Mouse (Mus musculus) left cerebral cortex, postnatal 14 days (tissue): ENCODE data around the gene Cbx7. TPM values are rescaled to one million over a fixed set of nuclear protein-coding genes. Genes with fewer than 3 reads are reported as not detected.
"Not testable (repeated sequence)": the region's sequence is repeated elsewhere in the genome, so short reads cannot be mapped to it uniquely, and the experiment has no call there.

Experiments
- DNase-seq, 2 experiments: peaks; one replicate each; pipeline ENCODE4 v3.0.0; 2021 to 2022; ENCODE audit warnings: low spot score in 2 of 2, mixed read lengths in 1 of 2
- intact Hi-C: fragments of 180-260 bp; cut with DNase I; formaldehyde crosslinking; loops from one replicate; pipeline ENCODE4 v1.15.1; 2025
- total RNA-seq, 2 experiments: library from RNA; stranded (reverse); gene quantifications; 2 replicates each; pipeline ENCODE4 v1.2.3; 2021

Cbx7 gene
- total RNA-seq, 2 experiments from 2014 or later: 9.9 to 11.9 TPM

DNA sequence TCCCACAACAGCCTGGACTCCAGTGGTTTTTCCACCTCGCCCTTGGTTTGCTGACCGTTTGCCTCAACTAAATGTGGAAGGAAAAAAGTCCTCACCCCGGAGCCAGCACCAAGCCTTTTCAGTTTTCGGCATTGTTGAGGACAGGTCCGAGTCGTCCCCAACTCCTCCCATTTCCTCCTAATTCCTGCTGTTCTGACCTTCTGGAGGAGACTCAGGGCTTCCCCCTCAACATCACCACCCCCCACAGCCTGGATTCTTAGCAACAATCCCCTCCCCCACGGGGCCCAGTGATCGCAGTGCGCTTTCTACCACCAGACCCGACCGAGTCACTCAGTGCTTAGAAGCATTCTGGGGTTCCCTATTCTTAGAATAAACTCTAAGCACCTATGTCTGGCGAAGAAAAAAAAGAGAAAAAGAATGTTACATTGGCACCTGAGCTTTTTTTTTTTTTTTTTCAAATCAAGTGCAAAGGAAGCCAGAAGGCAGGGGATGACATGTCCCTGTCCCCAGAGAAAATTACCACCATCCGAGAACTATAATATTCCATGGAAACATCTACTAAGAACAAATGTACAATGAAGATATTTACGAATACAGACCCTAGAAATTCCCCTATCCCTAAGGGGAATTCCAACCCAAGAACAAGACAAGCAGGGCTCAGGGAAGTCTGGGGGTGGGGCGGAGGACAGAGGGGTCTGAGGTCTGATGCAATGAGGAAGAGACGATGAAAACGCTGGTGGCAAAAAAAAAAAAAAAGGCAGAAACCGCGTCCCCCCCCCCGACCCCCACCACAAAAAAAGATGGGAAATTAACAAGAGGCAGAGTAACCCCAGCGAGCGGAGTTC, 37.0 kb downstream of the Cbx7 start:
- intact Hi-C loops: loop anchor here (5.0 kb wide), 1 partner anchor 102 kb away; the partner anchor contains the start of genes Cbx6 and Npcd
- DNase-seq: no peak

DNA sequence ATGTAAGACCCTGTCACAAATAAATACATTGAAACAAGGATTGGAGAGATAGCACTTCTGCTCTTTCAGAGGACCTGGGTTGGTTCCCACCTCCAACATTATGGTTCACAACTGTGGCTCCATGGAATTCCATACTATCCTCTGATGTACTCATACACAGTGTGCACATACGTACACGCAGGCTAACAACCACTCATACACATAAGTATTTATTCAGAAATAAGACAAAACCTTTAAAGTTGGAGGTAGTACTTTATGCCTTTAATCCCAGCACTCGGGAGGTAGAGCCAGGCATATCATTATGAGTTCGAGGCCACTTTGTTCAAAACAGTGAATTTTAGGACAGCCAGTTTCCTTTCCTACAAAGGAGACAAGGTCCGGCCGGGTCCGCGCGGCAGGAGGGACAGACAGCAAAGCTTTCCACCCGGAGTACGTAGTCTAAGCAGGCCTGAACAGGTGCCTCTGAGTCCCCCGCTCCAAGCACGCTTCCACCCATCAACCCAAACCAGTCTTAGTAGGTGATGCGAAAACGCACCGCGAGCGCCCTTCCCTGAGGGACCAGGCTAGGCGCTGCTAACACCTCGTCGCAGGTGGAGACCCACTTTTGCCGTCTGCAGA, 37.8 kb downstream of the Cbx7 start:
- intact Hi-C loops: loop anchor here (5.0 kb wide), 1 partner anchor 101 kb away; the partner anchor contains the start of genes Cbx6 and Npcd
- DNase-seq: no peak

DNA sequence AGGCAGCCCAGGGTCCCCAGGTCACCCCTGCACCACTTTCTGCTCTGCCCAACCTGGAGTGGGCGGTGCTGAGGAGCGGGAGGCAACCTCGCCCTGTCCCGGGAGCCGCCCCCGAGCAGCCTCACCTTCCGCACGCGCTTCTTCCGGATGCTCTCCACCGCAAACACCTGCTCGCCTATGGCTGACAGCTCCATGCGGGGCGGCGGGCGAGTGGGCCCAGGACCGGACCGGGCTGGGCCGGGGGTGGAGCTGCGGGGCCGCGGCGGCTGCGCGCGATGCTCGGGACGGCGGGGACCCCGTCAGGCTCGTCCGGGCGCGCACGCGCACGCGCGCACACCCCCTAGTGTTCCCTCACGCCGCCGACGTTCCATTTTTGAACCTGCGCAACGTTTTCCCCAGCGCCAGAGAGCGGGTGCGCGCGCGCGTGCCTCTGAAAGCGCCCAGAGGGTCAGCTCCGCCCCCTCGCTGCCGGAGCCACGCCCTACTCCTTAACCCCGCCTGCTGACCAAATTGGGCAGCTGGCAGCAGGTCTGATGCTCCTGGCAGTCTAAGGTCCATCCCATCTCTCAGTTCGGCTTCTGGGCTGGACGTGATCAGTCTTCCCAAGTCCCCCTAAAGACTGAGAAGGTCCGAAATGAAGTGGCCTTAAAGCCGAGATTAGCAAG, 38.5 kb downstream of the Cbx7 start:
- intact Hi-C loops: loop anchor here (5.0 kb wide), 1 partner anchor 100 kb away; the partner anchor contains the start of genes Cbx6 and Npcd
- DNase-seq: peak; percentile 79 to 87

DNA sequence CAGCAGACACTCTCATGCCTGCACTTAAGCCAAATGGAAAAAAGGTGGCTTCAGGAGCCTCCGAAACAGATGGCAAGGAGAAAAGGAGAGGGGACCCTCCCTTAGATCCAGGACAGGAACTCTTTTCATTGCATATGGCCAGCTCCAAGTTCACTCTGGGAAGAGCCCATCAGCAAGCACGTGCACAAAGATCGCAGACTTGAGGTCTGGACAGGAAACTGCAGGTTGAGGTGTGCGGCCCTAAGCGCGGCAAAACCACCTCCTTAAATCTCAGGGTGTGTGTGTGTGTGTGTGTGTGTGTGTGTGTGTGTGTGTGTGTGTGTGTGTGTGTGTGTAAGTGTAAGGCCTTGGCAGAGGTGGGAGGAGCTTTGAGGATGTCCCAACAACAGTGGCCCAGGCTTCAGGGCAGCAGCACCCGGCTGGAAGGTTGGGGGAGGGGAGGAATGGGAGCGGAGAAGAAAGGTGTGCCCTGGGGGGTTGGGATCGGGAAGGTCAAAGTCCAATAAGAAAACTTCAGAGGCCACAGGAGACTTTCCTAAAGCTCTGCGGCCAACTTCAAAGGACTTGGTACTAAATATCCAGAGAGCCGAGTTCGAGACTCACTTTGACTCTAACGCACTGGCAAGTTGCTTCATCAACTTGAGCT, 39.3 kb downstream of the Cbx7 start:
- intact Hi-C loops: loop anchor here (5.0 kb wide), 1 partner anchor 99 kb away; the partner anchor contains the start of genes Cbx6 and Npcd
- no peak for DNase-seq

DNA sequence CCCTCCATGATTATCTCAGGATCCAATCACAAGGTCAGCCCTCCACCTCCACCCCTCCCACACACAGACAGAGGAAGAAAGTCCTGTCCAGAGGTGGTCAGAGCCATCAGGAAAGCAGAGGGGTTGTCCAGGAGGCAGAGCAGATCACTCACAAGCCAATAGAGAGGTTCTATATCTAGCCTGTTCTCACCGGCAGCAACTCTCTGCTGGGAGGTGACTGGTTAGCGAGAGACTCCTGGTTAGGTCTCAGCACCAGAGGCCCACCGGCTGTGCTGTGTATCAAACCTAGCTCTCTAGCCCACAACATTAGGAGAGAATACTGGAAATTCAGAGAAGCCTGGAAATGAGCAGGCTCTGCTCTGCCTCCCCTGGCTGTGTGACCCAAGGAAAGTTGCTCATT, 41.2 kb downstream of the Cbx7 start:
- intact Hi-C loops: loop anchor here (5.0 kb wide), 1 partner anchor 97 kb away; the partner anchor contains the start of genes Cbx6 and Npcd
- no peak for DNase-seq

DNA sequence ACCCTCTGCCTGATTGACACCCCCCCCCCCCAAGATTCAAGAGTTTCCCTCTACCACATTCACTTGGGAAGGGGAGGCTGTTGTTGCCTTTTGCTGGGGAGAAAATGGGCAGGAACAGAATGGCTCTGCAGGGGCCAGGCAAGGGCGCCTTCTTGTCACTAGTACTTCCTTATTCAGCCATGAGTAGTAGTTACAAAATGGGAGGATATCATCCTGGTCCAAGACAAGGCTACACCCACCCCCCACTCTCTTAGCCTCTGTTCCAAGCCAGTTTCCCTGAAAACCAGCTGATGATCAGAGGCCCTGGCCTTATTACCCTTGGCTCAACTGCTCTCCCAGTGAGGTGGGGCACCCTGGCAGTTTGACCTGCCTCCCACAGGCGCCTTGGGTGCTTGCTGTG, 42.2 kb downstream of the Cbx7 start:
- intact Hi-C loops: no loop called here
- no peak for DNase-seq

DNA sequence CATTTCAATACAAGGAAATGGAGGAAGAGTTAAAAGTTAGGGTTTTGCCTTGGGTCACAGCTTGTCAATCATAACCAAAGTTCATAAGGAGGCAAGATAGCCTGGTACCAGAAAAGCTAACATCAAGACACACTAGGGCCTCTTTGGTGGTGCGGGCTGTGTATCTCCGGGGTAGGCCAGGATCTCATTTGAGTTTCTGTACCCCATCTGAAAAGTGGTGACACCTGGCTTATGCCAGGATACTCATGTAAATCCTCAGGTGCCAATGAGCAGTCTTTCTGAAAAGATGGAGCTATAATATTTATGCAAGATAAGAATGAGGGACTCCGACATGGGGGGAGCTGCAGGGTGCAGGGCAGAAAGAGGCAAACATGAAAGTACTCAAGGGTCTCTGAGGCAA, 42.6 kb downstream of the Cbx7 start:
- DNase-seq: no peak
- intact Hi-C loops: no loop called here

DNA sequence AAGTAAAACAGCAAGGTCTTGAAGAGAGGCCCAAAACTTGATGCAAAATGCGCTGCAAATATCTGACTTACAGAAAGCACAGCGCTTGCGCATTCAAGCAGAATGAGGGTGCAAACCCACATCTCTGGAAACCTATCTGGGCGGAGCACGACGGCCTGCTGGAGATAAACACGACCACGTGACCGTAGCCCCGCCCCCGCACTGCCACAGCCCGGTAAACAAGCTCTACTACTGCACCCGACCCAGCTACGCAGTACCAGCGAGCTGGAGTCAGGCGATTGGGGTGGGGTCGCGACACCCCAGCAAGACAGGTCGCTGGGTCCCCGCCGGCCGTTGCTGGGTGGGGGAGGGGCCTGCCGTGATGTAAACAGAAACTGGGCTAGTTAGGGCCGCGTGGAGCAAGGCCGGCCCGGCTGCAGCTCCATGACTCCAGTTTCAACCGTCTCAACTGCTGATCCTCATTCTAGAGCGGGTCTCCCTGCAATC, 43.2 kb downstream of the Cbx7 start:
- peak; percentile 89 to 96 for DNase-seq
- intact Hi-C loops: no loop called here

DNA sequence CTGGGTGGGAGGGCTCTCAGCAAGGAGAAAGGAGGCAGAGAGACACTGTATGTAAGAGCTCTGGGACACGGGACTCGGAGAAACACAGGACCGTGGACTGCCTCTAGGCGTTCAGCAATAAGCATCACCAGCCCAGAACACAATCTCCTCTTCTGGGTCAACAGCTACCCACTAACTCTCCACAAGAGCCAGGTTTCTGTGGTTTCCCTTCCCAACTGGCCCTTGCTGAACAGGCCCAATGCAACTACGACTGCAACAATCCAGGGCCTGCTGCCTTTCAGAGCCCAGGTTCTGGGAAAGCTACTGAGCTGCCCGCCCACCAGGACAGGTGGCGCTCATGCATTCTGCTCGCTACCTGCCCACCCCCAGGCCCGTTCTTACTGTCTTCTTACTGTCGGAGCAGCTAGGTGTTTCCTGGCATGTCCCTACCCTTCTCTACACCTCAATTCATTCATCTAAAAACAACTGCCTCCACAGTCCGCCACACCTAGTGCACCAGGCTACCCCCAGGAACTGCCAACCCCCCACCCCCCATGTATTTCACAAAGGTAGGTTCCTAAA, 44.0 kb downstream of the Cbx7 start:
- no peak for DNase-seq
- intact Hi-C loops: no loop called here

DNA sequence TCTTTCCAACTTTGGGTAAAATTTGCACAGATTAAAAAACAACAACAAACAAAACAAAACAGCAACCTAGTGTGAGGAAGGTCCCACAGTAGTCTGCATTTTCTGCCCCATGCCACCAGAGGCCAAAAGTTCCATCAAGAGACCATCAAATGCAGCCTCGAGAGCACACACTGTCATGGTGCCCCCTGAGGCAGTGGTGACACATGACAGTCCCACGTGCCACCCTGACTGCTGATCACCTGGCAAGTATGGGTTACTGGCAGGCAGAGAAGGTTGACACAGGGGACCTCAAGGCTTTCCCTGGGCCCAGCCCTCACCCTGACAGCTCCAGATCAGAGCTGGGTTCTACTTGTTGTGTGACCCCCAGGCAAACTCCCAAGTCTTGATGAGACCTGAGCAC, 51.1 kb downstream of the Cbx7 start:
- intact Hi-C loops: no loop called here
- DNase-seq: no peak

DNA sequence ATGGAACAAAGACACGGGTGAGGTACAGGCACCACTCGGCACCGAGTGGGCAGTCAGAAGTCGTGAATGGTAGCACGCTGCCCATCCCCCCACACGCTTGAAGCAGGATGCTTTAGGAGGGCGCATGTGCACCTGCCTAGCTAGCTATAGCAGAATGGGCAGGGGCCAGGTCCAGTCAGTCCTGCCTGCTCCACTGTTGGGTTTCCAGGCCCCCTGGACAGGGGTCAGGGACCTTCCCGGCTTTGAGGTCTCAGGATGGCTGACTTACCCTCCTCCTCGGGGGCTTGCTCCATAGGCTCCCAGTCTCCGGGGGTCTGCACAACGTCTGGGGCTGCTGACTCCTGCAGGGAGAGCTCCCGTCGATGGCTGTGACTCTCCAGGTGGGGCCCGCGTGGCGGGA, 52.4 kb downstream of the Cbx7 start:
- intact Hi-C loops: no loop called here
- DNase-seq: no peak

DNA sequence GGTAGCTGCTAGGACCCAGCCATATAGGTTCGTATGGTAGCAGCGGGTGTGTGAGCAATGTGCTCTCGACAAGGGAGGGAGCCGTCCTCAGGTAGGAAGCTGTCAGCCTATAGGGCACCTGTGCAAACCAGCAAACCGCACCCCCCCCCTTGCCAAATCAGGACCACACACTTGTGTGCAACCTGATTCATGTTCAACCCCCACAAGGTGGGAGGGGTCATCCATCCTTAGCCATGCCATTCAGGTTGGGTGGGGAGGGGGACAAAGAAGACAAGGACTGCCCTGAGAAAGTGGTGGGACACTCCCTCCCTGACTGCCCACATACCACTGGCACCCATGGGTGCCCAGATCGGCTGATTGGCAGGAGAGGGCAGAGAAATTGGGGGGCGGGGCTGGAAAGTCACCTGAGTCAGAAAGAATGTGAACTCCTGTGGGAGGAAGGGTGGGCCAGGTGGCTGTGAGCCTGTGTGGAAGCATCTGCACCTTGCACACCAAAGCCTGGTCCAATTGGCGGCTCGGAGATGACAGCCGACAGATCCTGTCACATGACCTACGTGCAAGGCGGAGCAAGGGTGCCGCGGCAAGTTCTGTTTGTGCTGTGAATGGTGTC, 53.7 kb downstream of the Cbx7 start:
- intact Hi-C loops: no loop called here
- DNase-seq: no peak

DNA sequence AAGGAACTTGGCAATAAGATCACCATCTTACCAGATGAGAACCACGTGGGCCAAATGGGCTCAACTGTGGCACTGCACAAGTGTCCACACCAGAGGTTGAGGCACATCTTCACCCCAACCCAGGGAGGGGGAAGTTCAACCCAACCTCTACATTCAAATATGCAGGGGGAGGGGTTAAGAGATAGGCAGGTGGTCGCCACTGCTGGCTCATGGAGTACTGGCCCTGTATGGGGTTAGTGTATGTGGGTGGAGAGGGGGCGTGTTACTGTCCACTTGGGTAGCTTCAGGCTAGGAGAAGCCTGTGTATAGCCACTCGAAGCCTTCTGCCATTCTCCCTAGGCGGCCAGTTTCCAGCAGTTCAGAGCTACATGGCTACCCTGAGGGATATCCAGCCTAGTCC, 54.8 kb downstream of the Cbx7 start:
- intact Hi-C loops: no loop called here
- DNase-seq: no peak

DNA sequence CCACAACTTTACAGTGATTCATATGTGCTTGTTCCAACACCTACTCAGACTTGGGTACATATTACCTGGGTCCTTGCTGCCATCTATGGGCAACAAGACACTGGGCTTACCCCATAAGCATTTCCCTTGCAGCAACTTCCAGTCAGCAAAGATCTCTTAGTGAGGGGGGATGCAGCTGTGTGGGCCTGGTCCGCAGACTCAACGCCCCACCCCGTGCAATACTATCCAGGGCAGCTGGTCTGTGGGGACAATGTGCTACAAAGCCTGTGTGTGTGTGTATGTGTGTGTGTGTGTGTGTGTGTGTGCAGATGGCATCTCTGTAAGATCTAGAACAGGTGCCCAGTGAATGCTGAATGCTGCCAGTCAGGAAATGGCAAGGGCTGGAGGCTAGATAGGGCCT, 56.6 kb downstream of the Cbx7 start:
- DNase-seq: peak; percentile 42 to 80
- intact Hi-C loops: loop anchor here (5.0 kb wide), 1 partner anchor 162 kb away; no protein-coding TSS in a partner anchor

DNA sequence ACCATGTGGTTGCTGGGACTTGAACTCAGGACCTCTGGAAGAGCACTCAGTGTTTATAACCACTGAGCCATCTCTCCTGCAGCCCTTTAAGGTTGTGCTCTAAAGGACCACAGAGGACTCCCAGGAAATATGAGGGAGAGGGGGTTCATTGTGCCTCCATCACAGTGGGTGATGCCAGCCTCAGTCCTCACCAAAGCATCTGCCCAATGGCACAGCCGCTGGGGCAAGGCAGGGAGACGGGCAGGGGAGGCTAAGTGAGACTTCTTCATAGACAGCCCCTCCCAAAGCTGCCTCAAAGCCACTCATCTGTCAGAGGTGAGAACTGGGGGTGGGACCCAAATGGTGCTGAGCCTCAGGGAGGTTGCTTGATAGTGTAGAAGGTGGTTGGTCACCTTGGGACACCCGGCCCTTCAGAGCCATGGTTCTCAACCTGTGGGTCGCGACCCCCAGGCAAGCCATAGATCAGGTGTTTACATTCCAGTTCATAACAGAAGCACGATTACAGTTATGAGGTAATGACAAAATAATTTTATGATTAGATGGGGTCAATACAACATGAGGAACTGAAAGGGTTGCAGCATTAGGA, 57.1 kb downstream of the Cbx7 start:
- intact Hi-C loops: loop anchor here (5.0 kb wide), 1 partner anchor 162 kb away; no protein-coding TSS in a partner anchor
- no peak for DNase-seq

DNA sequence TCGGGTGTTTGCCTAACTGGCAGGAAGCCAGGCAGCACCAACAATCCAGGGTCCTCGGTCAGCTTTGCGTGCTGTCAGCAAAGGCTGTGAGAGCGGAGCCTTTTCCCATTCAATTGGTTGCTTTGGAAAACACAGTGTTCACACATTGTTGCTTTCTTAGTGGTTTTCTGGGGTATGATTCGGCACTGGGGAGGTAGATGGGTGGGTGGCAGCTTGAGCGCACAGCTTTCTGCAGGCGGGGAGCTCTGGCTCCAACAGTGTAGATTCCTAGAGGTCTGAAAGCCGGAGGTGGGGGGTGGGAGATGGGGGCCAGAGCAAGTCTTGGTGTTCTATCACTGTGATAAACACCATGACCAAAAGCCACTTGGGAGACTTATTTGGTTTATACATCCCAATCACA, 59.6 kb downstream of the Cbx7 start:
- intact Hi-C loops: loop anchor here (5.0 kb wide), 1 partner anchor 159 kb away; no protein-coding TSS in a partner anchor
- DNase-seq: no peak

DNA sequence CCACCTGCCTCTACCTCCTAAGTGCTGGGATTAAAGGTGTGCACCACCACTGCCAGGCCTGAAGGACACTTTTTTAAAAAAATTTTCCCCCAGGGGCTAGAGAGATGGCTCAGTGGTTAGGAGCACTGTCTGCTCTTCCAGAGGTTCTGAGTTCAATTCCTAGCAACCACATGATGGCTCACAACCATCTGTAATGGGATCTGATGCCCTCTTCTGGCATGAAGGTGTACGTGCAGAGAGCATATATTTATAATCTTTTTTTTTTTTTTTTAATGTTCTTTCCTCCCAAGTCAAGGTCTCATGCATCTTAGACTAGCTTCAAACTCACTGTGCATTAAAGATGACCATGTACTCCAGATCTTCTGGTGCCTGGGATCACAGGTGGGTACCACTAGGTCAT, 60.1 kb downstream of the Cbx7 start:
- DNase-seq: not testable (repeated sequence)
- intact Hi-C loops: loop anchor here (5.0 kb wide), 1 partner anchor 159 kb away; no protein-coding TSS in a partner anchor

DNA sequence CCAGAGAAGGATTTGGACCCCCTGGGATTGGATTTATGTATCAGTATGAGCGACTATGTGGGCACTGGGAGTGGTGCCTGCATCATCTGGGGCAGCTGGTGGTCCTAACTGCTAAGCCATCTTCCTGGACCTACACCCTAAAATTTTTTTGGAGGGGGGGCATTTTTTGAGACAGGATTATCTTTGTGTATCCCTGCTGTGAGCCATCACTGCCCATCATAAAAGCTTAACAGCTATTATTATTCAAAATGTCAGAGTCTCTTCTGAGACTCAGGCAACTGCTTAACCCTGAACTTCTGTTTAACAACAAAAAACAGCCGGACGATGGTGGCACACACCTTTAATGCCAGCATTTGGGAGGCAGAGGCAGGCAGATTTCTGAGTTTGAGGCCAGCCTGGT, 61.9 kb downstream of the Cbx7 start:
- DNase-seq, intact Hi-C loops: not testable (repeated sequence)
